Mouse (Mus musculus): ENCODE results near the gene Pappa2. TPM values are rescaled to one million over a fixed set of nuclear protein-coding genes. Genes with fewer than 3 reads are reported as not detected.

Pappa2 gene
- total and polyA plus RNA-seq, 2 experiments, result not detected

DNA sequence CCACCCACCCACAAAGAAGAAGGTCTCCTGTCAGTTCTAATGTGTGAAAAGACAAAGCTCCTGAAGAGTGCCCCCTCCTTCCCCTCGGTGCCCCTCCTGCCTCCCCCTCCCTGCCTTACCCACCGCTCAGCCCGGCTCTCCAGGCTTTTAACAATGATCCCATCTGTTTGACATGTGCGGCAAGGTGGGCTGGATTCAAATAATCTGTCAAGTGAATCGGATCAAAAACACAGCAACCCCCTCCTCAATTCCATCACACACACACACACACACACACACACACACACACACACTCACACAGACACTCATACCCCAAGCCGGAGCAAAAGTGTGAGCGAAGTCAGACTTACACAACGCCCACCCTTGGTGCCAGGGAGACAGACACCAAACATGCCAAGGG is 19.7 kb downstream of the Pappa2 start:
- H3K4me1 ChIP-seq (ENCODE audit: control insufficient read depth, insufficient read depth, low read length), result no peaks in the 10 kb centered on the region
- H3K36me3 ChIP-seq (ENCODE audit: control insufficient read depth, insufficient read depth, low read length), result no peaks in the 10 kb centered on the region
- no peak overlapping the region for H3K27ac ChIP-seq (replicated peaks; ENCODE audit: insufficient read depth, low read depth, low read length)
- H3K9ac ChIP-seq (ENCODE audit: low read depth, low read length), result no peak overlapping the region
- no peak for TF ChIP-seq CTCF (IDR thresholded peaks at IDR 0.05; ENCODE audit: low read depth, low read length)
- no peak overlapping the region for H3K4me3 ChIP-seq (ENCODE audit: insufficient read depth, low read depth, low read length)
- DNase-seq (ENCODE audit: extremely low read depth, low read depth, low spot score), result no peak
- H3K27me3 ChIP-seq (ENCODE audit: control insufficient read depth, insufficient read depth, low read length), result 0 out of 2 replicates have a peak, but pooled peaks cover 2% of the 10 kb centered on the region
- H3K79me2 ChIP-seq (ENCODE audit: control insufficient read depth, insufficient read depth, low read length), result no peaks in the 10 kb centered on the region
- 37% methylated on average over 8 of the region's 8 CpGs for WGBS

- Histone ChIP-seq H3K36me3 (ENCODE audit: control insufficient read depth, insufficient read depth, low read length) (no peaks in the 10 kb centered on the region), H3K79me2 (ENCODE audit: control insufficient read depth, insufficient read depth, low read length) (no peaks in the 10 kb centered on the region), H3K4me1 (ENCODE audit: control insufficient read depth, insufficient read depth, low read length) (no peaks in the 10 kb centered on the region), H3K27me3 (ENCODE audit: control insufficient read depth, insufficient read depth, low read length) (0 out of 2 replicates have a peak, but pooled peaks cover 2% of the 10 kb centered on the region), H3K9ac (ENCODE audit: low read depth, low read length) (no peak overlapping the region), H3K4me3 (ENCODE audit: insufficient read depth, low read depth, low read length) (no peak overlapping the region), H3K27ac (replicated peaks; ENCODE audit: insufficient read depth, low read depth, low read length) (no peak overlapping the region)
- DNase-seq (ENCODE audit: extremely low read depth, low read depth, low spot score), result no peak
- TF ChIP-seq POLR2A (IDR thresholded peaks at IDR 0.05; ENCODE audit: extremely low read depth, insufficient read depth, low read length), result no peak
- TF ChIP-seq CTCF (IDR thresholded peaks at IDR 0.05; ENCODE audit: low read depth, low read length), result no peak
- WGBS, result 89% methylated on average over 7 of the region's 7 CpGs
Measured at GRCm38 (mm10) chr1:158956361-158956760, 23.9 kb downstream of the Pappa2 start.

- DNase-seq (ENCODE audit: extremely low read depth, low read depth, low spot score), result no peak
- Histone ChIP-seq H3K27me3 (ENCODE audit: control insufficient read depth, insufficient read depth, low read length) (no peaks in the 10 kb centered on the region), H3K9ac (ENCODE audit: low read depth, low read length) (no peak overlapping the region), H3K79me2 (ENCODE audit: control insufficient read depth, insufficient read depth, low read length) (no peaks in the 10 kb centered on the region), H3K4me3 (ENCODE audit: insufficient read depth, low read depth, low read length) (no peak overlapping the region), H3K27ac (replicated peaks; ENCODE audit: insufficient read depth, low read depth, low read length) (no peak overlapping the region), H3K36me3 (ENCODE audit: control insufficient read depth, insufficient read depth, low read length) (no peaks in the 10 kb centered on the region), H3K4me1 (ENCODE audit: control insufficient read depth, insufficient read depth, low read length) (no peaks in the 10 kb centered on the region)
- WGBS, result 70% methylated on average over 6 of the region's 6 CpGs
- no peak for TF ChIP-seq CTCF (IDR thresholded peaks at IDR 0.05; ENCODE audit: low read depth, low read length)
Measured at GRCm38 (mm10) chr1:158954785-158955184, 25.5 kb downstream of the Pappa2 start.

DNA sequence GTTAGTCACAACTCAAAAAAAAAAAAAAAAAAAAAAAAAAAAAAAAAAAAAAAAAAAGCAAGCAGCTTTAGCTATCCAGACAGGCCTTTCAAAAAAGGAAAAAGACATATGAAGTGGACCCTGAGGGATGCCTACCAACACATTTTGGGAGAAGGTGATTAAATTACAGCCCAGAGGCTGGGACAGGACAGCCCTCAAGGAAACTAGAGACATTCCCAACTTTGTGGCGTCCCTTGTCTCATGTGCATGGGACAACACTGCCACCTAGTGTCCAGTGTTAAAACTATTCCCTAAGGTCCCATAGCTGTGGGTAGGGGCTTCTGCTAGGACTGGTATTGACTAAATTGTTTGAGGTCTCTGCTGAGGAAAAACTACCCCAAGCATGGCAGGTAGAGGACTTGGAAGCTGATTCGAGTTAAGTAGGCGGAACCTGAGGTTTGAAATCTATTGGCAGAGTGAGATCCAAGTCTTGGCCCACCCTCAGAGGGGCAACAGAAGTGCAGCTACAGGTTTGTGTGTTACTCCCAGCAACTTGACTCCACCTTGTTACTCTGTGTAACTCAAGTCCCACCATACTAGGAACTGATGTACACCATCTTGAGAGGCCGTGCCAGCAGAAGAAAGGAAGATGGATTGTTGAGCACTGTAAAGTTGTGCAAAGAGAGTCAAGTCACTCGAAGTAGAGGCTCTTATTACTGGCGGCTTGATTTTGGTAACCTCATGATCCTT is 26.6 kb downstream of the Pappa2 start:
- no peaks in the 10 kb centered on the region for H3K79me2 ChIP-seq (ENCODE audit: control insufficient read depth, insufficient read depth, low read length)
- H3K27ac ChIP-seq (replicated peaks; ENCODE audit: insufficient read depth, low read depth, low read length), result no peak overlapping the region
- H3K4me3 ChIP-seq (ENCODE audit: insufficient read depth, low read depth, low read length), result no peak overlapping the region
- H3K27me3 ChIP-seq (ENCODE audit: control insufficient read depth, insufficient read depth, low read length), result no peaks in the 10 kb centered on the region
- H3K4me1 ChIP-seq (ENCODE audit: control insufficient read depth, insufficient read depth, low read length), result no peaks in the 10 kb centered on the region
- DNase-seq (ENCODE audit: extremely low read depth, low read depth, low spot score), result peak; percentile 50
- H3K36me3 ChIP-seq (ENCODE audit: control insufficient read depth, insufficient read depth, low read length), result no peaks in the 10 kb centered on the region
- TF ChIP-seq POLR2A (IDR thresholded peaks at IDR 0.05; ENCODE audit: extremely low read depth, insufficient read depth, low read length) (no peak), CTCF (IDR thresholded peaks at IDR 0.05; ENCODE audit: low read depth, low read length) (peak; percentile 50; the same call in 1 of the 2 replicates)
- H3K9ac ChIP-seq (ENCODE audit: low read depth, low read length), result no peak overlapping the region
- WGBS, result 41% methylated on average over 6 of the region's 6 CpGs

DNA sequence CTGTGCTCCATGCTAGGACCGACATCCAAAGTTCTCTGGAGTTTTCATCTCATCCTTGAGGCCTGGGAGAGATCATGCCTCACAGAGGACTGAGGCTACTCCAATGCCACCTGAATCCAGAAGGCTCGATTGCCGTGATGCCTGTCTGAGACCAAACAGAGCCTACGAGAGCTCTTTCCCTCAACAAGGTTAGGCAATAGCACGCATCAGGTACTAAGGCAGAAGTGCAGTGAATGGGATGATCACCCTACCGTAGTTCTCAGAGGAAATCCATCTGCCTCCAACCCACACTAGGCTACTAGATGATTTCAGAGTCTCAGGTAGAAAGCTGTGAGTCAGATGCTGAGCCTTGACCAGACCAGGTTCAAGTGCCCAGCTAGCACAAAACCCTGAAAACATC is 31.2 kb downstream of the Pappa2 start:
- no peak for DNase-seq (ENCODE audit: extremely low read depth, low read depth, low spot score)
- Histone ChIP-seq H3K4me1 (ENCODE audit: control insufficient read depth, insufficient read depth, low read length) (no peaks in the 10 kb centered on the region), H3K79me2 (ENCODE audit: control insufficient read depth, insufficient read depth, low read length) (no peaks in the 10 kb centered on the region), H3K27me3 (ENCODE audit: control insufficient read depth, insufficient read depth, low read length) (no peaks in the 10 kb centered on the region), H3K36me3 (ENCODE audit: control insufficient read depth, insufficient read depth, low read length) (no peaks in the 10 kb centered on the region), H3K27ac (replicated peaks; ENCODE audit: insufficient read depth, low read depth, low read length) (no peak overlapping the region), H3K4me3 (ENCODE audit: insufficient read depth, low read depth, low read length) (no peak overlapping the region), H3K9ac (ENCODE audit: low read depth, low read length) (no peak overlapping the region)
- TF ChIP-seq POLR2A (IDR thresholded peaks at IDR 0.05; ENCODE audit: extremely low read depth, insufficient read depth, low read length), result no peak
- TF ChIP-seq CTCF (IDR thresholded peaks at IDR 0.05; ENCODE audit: low read depth, low read length), result no peak
- 84% methylated on average over 6 of the region's 6 CpGs for WGBS

GRCm38 (mm10) chr1:158947981-158948735 is 32.1 kb downstream of the Pappa2 start:
- no peak for DNase-seq (ENCODE audit: extremely low read depth, low read depth, low spot score)
- no peaks in the 10 kb centered on the region for H3K27me3 ChIP-seq (ENCODE audit: control insufficient read depth, insufficient read depth, low read length)
- WGBS, result 63% methylated on average over 6 of the region's 6 CpGs
- H3K4me1 ChIP-seq (ENCODE audit: control insufficient read depth, insufficient read depth, low read length), result no peaks in the 10 kb centered on the region
- H3K9ac ChIP-seq (ENCODE audit: low read depth, low read length), result no peak overlapping the region
- no peak overlapping the region for H3K27ac ChIP-seq (replicated peaks; ENCODE audit: insufficient read depth, low read depth, low read length)
- no peak overlapping the region for H3K4me3 ChIP-seq (ENCODE audit: insufficient read depth, low read depth, low read length)
- no peaks in the 10 kb centered on the region for H3K36me3 ChIP-seq (ENCODE audit: control insufficient read depth, insufficient read depth, low read length)
- H3K79me2 ChIP-seq (ENCODE audit: control insufficient read depth, insufficient read depth, low read length), result no peaks in the 10 kb centered on the region
- TF ChIP-seq POLR2A (IDR thresholded peaks at IDR 0.05; ENCODE audit: extremely low read depth, insufficient read depth, low read length) (no peak), CTCF (IDR thresholded peaks at IDR 0.05; ENCODE audit: low read depth, low read length) (no peak)
